Mouse (Mus musculus) neural tube, embryonic 12.5 days (tissue): ENCODE measurements at regions not wholly inside any gene's neighbourhood (a gene's known extent, or its start where the extent isn't known, plus 50 kb on each side); places are given as distances from the start of the nearest gene placed in this dataset.

ENCODE experiments used
- ATAC-seq: fragments of 200-750 bp; cut with Nextera tagmentation; 2 replicates; pipeline ENCODE4 v1.8.0; 2017; ENCODE audit warnings: low read depth, mild to moderate bottlenecking, moderate TSS enrichment, moderate library complexity; ENCODE audit not compliant: low FRiP score
- H3K27ac ChIP-seq: fragments of 300-500 bp; sonication (generic); 2 replicates; pipeline ENCODE4 v1.5.1; 2016
- H3K27me3 ChIP-seq: fragments of 300-500 bp; sonication (generic); replicated peaks from 2 replicates; pipeline ENCODE4 v1.6.1; 2016; ENCODE audit warnings: mild to moderate bottlenecking
- H3K36me3 ChIP-seq: fragments of 300-500 bp; sonication (generic); 2 replicates; pipeline ENCODE4 v1.6.1; 2016; ENCODE audit warnings: mild to moderate bottlenecking
- H3K4me1 ChIP-seq: fragments of 300-500 bp; sonication (generic); 2 replicates; pipeline ENCODE4 v1.6.1; 2016
- H3K4me2 ChIP-seq: fragments of 300-500 bp; sonication (generic); replicated peaks from 2 replicates; pipeline ENCODE4 v1.6.1; 2016; ENCODE audit warnings: mild to moderate bottlenecking
- H3K4me3 ChIP-seq: fragments of 300-500 bp; sonication (generic); 2 replicates; pipeline ENCODE4 v1.5.1; 2016
- H3K9ac ChIP-seq: fragments of 300-500 bp; sonication (generic); 2 replicates; pipeline ENCODE4 v1.6.1; 2016; ENCODE audit warnings: mild to moderate bottlenecking
- H3K9me3 ChIP-seq: fragments of 300-500 bp; sonication (generic); 2 replicates; pipeline ENCODE4 v1.6.1; 2016; ENCODE audit warnings: mild to moderate bottlenecking
- WGBS: fragments of 180-500 bp; shearing (Covaris S2); methylation state at CpG from one replicate; pipeline ENCODE4 v1.1.7; 2016; 5-methylcytosine and 5-hydroxymethylcytosine counted together

- no peaks in the 10 kb centered on the region for H3K4me1 ChIP-seq
- H3K4me2 ChIP-seq, result no peak overlapping the region
- H3K36me3 ChIP-seq, result no peaks in the 10 kb centered on the region
- H3K9ac ChIP-seq, result no peak overlapping the region
- H3K27ac ChIP-seq, result no peak overlapping the region
- no peak overlapping the region for H3K4me3 ChIP-seq
- no peaks in the 10 kb centered on the region for H3K27me3 ChIP-seq
- no peaks in the 10 kb centered on the region for H3K9me3 ChIP-seq
- no peak for ATAC-seq
Measured at GRCm38 (mm10) chr14:97045321-97045720, 526.4 kb upstream of the Klhl1 start.

- Histone ChIP-seq H3K9me3 (no peaks in the 10 kb centered on the region), H3K36me3 (no peaks in the 10 kb centered on the region), H3K4me1 (no peaks in the 10 kb centered on the region), H3K9ac (no peak overlapping the region), H3K4me3 (no peak overlapping the region), H3K27ac (no peak overlapping the region), H3K27me3 (no peaks in the 10 kb centered on the region), H3K4me2 (no peak overlapping the region)
- WGBS, result 94% methylated on average over 3 of the region's 3 CpGs
- no peak for ATAC-seq
Measured at GRCm38 (mm10) chr14:97039850-97040249, 520.9 kb upstream of the Klhl1 start.

GRCm38 (mm10) chr14:97028528-97028927 is 509.6 kb upstream of the Klhl1 start:
- ATAC-seq, result no peak
- WGBS, result 77% methylated on average over 4 of the region's 4 CpGs
- Histone ChIP-seq H3K27me3 (no peaks in the 10 kb centered on the region), H3K4me1 (no peaks in the 10 kb centered on the region), H3K27ac (no peak overlapping the region), H3K4me3 (no peak overlapping the region), H3K9me3 (no peaks in the 10 kb centered on the region), H3K9ac (no peak overlapping the region), H3K4me2 (no peak overlapping the region), H3K36me3 (no peaks in the 10 kb centered on the region)

GRCm38 (mm10) chr14:97006294-97006693 is 487.4 kb upstream of the Klhl1 start:
- Histone ChIP-seq H3K4me3 (no peak overlapping the region), H3K4me1 (no peaks in the 10 kb centered on the region), H3K27ac (no peak overlapping the region), H3K9me3 (no peaks in the 10 kb centered on the region), H3K4me2 (no peak overlapping the region), H3K9ac (no peak overlapping the region), H3K36me3 (no peaks in the 10 kb centered on the region), H3K27me3 (no peaks in the 10 kb centered on the region)
- WGBS, result 87% methylated on average over 3 of the region's 3 CpGs
- ATAC-seq, result no peak

- WGBS, result 15% methylated on average over 3 of the region's 3 CpGs
- no peaks in the 10 kb centered on the region for H3K36me3 ChIP-seq
- H3K9ac ChIP-seq, result no peak overlapping the region
- H3K27me3 ChIP-seq, result no peaks in the 10 kb centered on the region
- H3K4me1 ChIP-seq, result no peaks in the 10 kb centered on the region
- no peak overlapping the region for H3K4me3 ChIP-seq
- H3K27ac ChIP-seq, result no peak overlapping the region
- ATAC-seq, result no peak
- H3K9me3 ChIP-seq, result no peaks in the 10 kb centered on the region
- no peak overlapping the region for H3K4me2 ChIP-seq
Measured at GRCm38 (mm10) chr14:96995081-96995480, 476.2 kb upstream of the Klhl1 start.

GRCm38 (mm10) chr14:96990542-96991162 is 471.8 kb upstream of the Klhl1 start:
- Histone ChIP-seq H3K9ac (no peak overlapping the region), H3K27ac (no peak overlapping the region), H3K36me3 (no peaks in the 10 kb centered on the region), H3K27me3 (no peaks in the 10 kb centered on the region), H3K9me3 (no peaks in the 10 kb centered on the region), H3K4me2 (no peak overlapping the region), H3K4me1 (no peaks in the 10 kb centered on the region), H3K4me3 (no peak overlapping the region)
- WGBS, result 85% methylated on average over 8 of the region's 8 CpGs
- no peak for ATAC-seq

- Histone ChIP-seq H3K36me3 (no peaks in the 10 kb centered on the region), H3K4me3 (no peak overlapping the region), H3K9me3 (no peaks in the 10 kb centered on the region), H3K27me3 (no peaks in the 10 kb centered on the region), H3K4me1 (no peaks in the 10 kb centered on the region), H3K9ac (no peak overlapping the region), H3K4me2 (no peak overlapping the region), H3K27ac (no peak overlapping the region)
- 56% methylated on average over 5 of the region's 5 CpGs for WGBS
- no peak for ATAC-seq
Measured at GRCm38 (mm10) chr14:96963074-96963447, 444.2 kb upstream of the Klhl1 start.

- no peak for ATAC-seq
- Histone ChIP-seq H3K9ac (no peak overlapping the region), H3K27me3 (no peaks in the 10 kb centered on the region), H3K36me3 (no peaks in the 10 kb centered on the region), H3K4me3 (no peak overlapping the region), H3K9me3 (no peaks in the 10 kb centered on the region), H3K27ac (no peak overlapping the region), H3K4me2 (no peak overlapping the region), H3K4me1 (no peaks in the 10 kb centered on the region)
- 31% methylated on average over 8 of the region's 8 CpGs for WGBS
Measured at GRCm38 (mm10) chr14:96962426-96963073, 443.6 kb upstream of the Klhl1 start.

GRCm38 (mm10) chr14:96956115-96956514 is 437.2 kb upstream of the Klhl1 start:
- Histone ChIP-seq H3K27me3 (no peaks in the 10 kb centered on the region), H3K27ac (no peak overlapping the region), H3K36me3 (no peaks in the 10 kb centered on the region), H3K4me1 (no peaks in the 10 kb centered on the region), H3K4me2 (no peak overlapping the region), H3K9ac (no peak overlapping the region), H3K4me3 (no peak overlapping the region), H3K9me3 (no peaks in the 10 kb centered on the region)
- 87% methylated on average over 4 of the region's 4 CpGs for WGBS
- ATAC-seq, result no peak

- Histone ChIP-seq H3K9ac (no peak overlapping the region), H3K4me2 (no peak overlapping the region), H3K27me3 (no peaks in the 10 kb centered on the region), H3K4me1 (no peaks in the 10 kb centered on the region), H3K9me3 (no peaks in the 10 kb centered on the region), H3K27ac (no peak overlapping the region), H3K36me3 (no peaks in the 10 kb centered on the region), H3K4me3 (no peak overlapping the region)
- 0 out of 2 replicates have a peak, but pooled peaks have one; percentile 53 for ATAC-seq
Measured at GRCm38 (mm10) chr14:96954462-96954861, 435.6 kb upstream of the Klhl1 start.

GRCm38 (mm10) chr14:96908737-96909136 is 389.8 kb upstream of the Klhl1 start:
- Histone ChIP-seq H3K9me3 (no peaks in the 10 kb centered on the region), H3K36me3 (no peaks in the 10 kb centered on the region), H3K4me1 (no peaks in the 10 kb centered on the region), H3K27ac (no peak overlapping the region), H3K4me3 (no peak overlapping the region), H3K27me3 (no peaks in the 10 kb centered on the region), H3K9ac (no peak overlapping the region), H3K4me2 (no peak overlapping the region)
- WGBS, result 12% methylated on average over 2 of the region's 2 CpGs
- no peak for ATAC-seq

- H3K9ac ChIP-seq, result no peak overlapping the region
- H3K36me3 ChIP-seq, result no peaks in the 10 kb centered on the region
- H3K4me2 ChIP-seq, result no peak overlapping the region
- no peak for ATAC-seq
- H3K27ac ChIP-seq, result no peak overlapping the region
- no peak overlapping the region for H3K4me3 ChIP-seq
- no peaks in the 10 kb centered on the region for H3K27me3 ChIP-seq
- H3K9me3 ChIP-seq, result no peaks in the 10 kb centered on the region
- WGBS, result 81% methylated on average over 3 of the region's 3 CpGs
- no peaks in the 10 kb centered on the region for H3K4me1 ChIP-seq
Measured at GRCm38 (mm10) chr14:96879701-96880100, 360.8 kb upstream of the Klhl1 start.

- H3K27me3 ChIP-seq, result no peaks in the 10 kb centered on the region
- no peak overlapping the region for H3K4me2 ChIP-seq
- H3K4me3 ChIP-seq, result no peak overlapping the region
- H3K36me3 ChIP-seq, result no peaks in the 10 kb centered on the region
- no peak overlapping the region for H3K9ac ChIP-seq
- ATAC-seq, result 0 out of 2 replicates have a peak, but pooled peaks have one; percentile 65
- H3K4me1 ChIP-seq, result no peaks in the 10 kb centered on the region
- no peaks in the 10 kb centered on the region for H3K9me3 ChIP-seq
- 90% methylated on average over 4 of the region's 4 CpGs for WGBS
- no peak overlapping the region for H3K27ac ChIP-seq
Measured at GRCm38 (mm10) chr14:96871969-96872368, 353.1 kb upstream of the Klhl1 start.
